Mouse (Mus musculus) kidney, embryonic 16.5 days (tissue): ENCODE measurements around the gene Ptpro. TPM values are rescaled to one million over a fixed set of nuclear protein-coding genes. Genes with fewer than 3 reads are reported as not detected.
A peak's percentile ranks its signal among the peaks of the same experiment; 100 is the strongest.
"Not testable (repeated sequence)": the region's sequence is repeated elsewhere in the genome, so short reads cannot be mapped to it uniquely, and the experiment has no call there.

ENCODE experiments used
- ATAC-seq: fragments of 200-750 bp; cut with Nextera tagmentation; 2 replicates; pipeline ENCODE4 v1.8.0; 2017; ENCODE audit warnings: moderate TSS enrichment; ENCODE audit not compliant: low FRiP score, low TSS enrichment
- H3K27ac ChIP-seq: fragments of 300-500 bp; sonication (generic); 2 replicates; pipeline ENCODE4 v1.5.1; 2014; ENCODE audit warnings: low read length
- H3K27me3 ChIP-seq: fragments of 300-500 bp; sonication (generic); 2 replicates; pipeline ENCODE4 v1.6.1; 2014; ENCODE audit warnings: low read length, control low read depth, mixed read lengths; ENCODE audit not compliant: insufficient read depth
- H3K36me3 ChIP-seq: fragments of 300-500 bp; sonication (generic); 2 replicates; pipeline ENCODE4 v1.6.1; 2014; ENCODE audit warnings: low read length, control low read depth, mixed read lengths; ENCODE audit not compliant: insufficient read depth
- H3K4me1 ChIP-seq: fragments of 300-500 bp; sonication (generic); 2 replicates; pipeline ENCODE4 v1.6.1; 2014; ENCODE audit warnings: low read length, control low read depth, mixed read lengths; ENCODE audit not compliant: insufficient read depth
- H3K4me2 ChIP-seq: fragments of 300-500 bp; sonication (generic); replicated peaks from 2 replicates; pipeline ENCODE4 v1.6.1; 2014; ENCODE audit warnings: low read depth, low read length
- H3K4me3 ChIP-seq: fragments of 300-500 bp; sonication (generic); 2 replicates; pipeline ENCODE4 v1.5.1; 2014; ENCODE audit warnings: mild to moderate bottlenecking, low read length
- H3K9ac ChIP-seq: fragments of 300-500 bp; sonication (generic); replicated peaks from 2 replicates; pipeline ENCODE4 v1.6.1; 2014; ENCODE audit warnings: low read length
- H3K9me3 ChIP-seq: fragments of 300-500 bp; sonication (generic); 2 replicates; pipeline ENCODE4 v1.6.1; 2016; ENCODE audit warnings: low read length, control low read depth
- whole genome bisulfite sequencing: fragments of 180-500 bp; shearing (Covaris S2); extraction: QIAGEN DNeasy Blood & Tissue Kit; methylation state at CpG from one replicate; pipeline ENCODE4 v1.1.7; 2014; 5-methylcytosine and 5-hydroxymethylcytosine counted together
- polyA plus RNA-seq: library from polyadenylated mRNA; unstranded; fragments of >200 nt; fragmentation: Nextera tagmentation; extraction: Ambion mirVana; gene quantifications from 2 replicates; pipeline ENCODE4 v1.2.1, GENCODE M21; 2015

The Ptpro gene
- polyA plus RNA-seq, 1 experiment from 2014 or later = 21.7 TPM

DNA sequence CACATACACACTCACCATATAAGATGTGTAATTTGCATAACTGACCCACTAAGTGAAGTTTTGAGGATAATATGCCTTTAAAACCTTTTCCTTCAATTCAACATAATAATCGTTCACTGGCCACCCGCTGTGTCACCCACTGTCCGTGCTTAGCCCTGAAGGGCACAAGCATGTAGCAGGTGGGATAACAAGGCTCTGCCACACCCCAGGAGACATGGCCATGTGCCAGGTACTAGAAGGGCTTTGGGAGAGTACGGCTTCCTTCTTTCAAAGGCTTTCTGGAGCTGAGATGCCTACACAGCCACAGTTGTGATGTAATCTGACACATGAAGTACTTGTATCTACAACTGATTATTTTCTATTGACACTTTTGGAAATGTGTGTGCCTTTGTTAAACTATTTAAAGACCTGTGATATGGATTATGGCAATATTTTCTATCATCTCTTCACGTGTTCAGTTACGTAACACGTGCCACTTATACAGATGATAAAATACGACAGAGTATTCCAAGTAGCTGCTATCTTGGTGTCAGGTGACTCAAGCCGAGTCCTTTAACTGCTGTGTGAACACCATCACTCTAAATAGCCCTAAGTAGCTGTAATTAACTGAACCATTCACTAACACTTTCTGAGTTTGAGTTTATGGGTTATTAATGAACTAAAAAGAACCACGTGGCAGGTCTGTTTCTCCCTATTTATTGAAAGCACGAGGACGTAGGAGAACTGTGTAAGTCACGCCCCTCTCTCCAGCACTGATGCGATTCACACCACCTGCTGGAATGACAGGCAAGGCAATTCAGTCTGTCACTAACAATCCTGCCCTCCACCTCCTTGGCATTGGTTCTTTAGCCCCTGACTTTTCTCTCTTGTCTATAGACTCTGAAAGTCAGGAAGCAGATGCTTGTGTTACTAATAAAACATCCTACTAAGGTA lies 173.6 kb downstream of the Ptpro start:
- no peak overlapping the region for H3K4me2 ChIP-seq
- H3K4me1 ChIP-seq = 0 out of 2 replicates have a peak, but pooled peaks cover 5% of the 10 kb centered on the region
- H3K9ac ChIP-seq = no peak overlapping the region
- WGBS = 42% methylated on average over 14 of the region's 14 CpGs
- H3K27me3 ChIP-seq = no peaks in the 10 kb centered on the region
- H3K4me3 ChIP-seq = no peak overlapping the region
- no peak for ATAC-seq
- no peaks in the 10 kb centered on the region for H3K36me3 ChIP-seq
- no peak overlapping the region for H3K27ac ChIP-seq
- no peaks in the 10 kb centered on the region for H3K9me3 ChIP-seq

GRCm38 (mm10) chr6:137433521-137434137 lies 181.5 kb downstream of the Ptpro start:
- ATAC-seq = no peak

DNA sequence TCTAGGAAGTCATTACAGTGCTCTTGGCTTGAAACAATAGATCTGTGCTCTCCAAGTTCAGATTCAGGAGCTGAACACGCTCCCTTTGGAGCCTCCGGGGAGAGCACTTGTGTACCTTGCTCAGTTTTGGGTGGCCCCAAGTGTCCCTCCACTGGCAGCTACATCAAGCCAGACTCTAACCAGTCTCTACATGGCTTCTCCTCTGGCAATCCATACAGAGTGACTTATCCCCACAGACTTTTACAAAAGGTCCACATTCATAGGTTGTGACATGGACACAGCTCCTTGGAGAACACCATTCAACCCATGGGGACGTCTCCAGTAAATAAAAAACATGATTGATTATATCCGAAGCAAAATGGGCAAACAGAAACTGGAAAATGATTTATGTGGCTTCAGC lies 185.4 kb downstream of the Ptpro start:
- H3K36me3 ChIP-seq = no peaks in the 10 kb centered on the region
- peak; percentile 58; the same call in 1 of the 2 replicates for ATAC-seq
- no peak overlapping the region for H3K4me3 ChIP-seq
- no peaks in the 10 kb centered on the region for H3K27me3 ChIP-seq
- 45% methylated on average over 4 of the region's 4 CpGs for WGBS
- H3K9me3 ChIP-seq = no peaks in the 10 kb centered on the region
- no peak overlapping the region for H3K27ac ChIP-seq
- H3K4me1 ChIP-seq = 0 out of 2 replicates have a peak, but pooled peaks cover 6% of the 10 kb centered on the region
- H3K4me2 ChIP-seq = 0 out of 2 replicates have a peak overlapping the region, but pooled peaks have one; percentile 6
- no peak overlapping the region for H3K9ac ChIP-seq

More at GRCm38 (mm10) chr6:137433521-137434137, 181.5 kb downstream of the Ptpro start:
- no peaks in the 10 kb centered on the region for H3K9me3 ChIP-seq
- no peak overlapping the region for H3K4me2 ChIP-seq
- no peak overlapping the region for H3K27ac ChIP-seq
- no peaks in the 10 kb centered on the region for H3K36me3 ChIP-seq
- H3K9ac ChIP-seq = no peak overlapping the region
- 0 out of 2 replicates have a peak, but pooled peaks cover 6% of the 10 kb centered on the region for H3K4me1 ChIP-seq
- no peak overlapping the region for H3K4me3 ChIP-seq
- 66% methylated on average over 14 of the region's 14 CpGs for WGBS
- no peaks in the 10 kb centered on the region for H3K27me3 ChIP-seq

GRCm38 (mm10) chr6:137437902-137438580 lies 185.9 kb downstream of the Ptpro start:
- Histone ChIP-seq H3K27ac (no peak overlapping the region), H3K4me1 (0 out of 2 replicates have a peak, but pooled peaks cover 6% of the 10 kb centered on the region), H3K4me2 (0 out of 2 replicates have a peak overlapping the region, but pooled peaks have one; percentile 6), H3K9me3 (no peaks in the 10 kb centered on the region), H3K36me3 (no peaks in the 10 kb centered on the region), H3K4me3 (no peak overlapping the region), H3K9ac (no peak overlapping the region), H3K27me3 (no peaks in the 10 kb centered on the region)
- WGBS = 30% methylated on average over 16 of the region's 16 CpGs
- peak; percentile 73 for ATAC-seq

DNA sequence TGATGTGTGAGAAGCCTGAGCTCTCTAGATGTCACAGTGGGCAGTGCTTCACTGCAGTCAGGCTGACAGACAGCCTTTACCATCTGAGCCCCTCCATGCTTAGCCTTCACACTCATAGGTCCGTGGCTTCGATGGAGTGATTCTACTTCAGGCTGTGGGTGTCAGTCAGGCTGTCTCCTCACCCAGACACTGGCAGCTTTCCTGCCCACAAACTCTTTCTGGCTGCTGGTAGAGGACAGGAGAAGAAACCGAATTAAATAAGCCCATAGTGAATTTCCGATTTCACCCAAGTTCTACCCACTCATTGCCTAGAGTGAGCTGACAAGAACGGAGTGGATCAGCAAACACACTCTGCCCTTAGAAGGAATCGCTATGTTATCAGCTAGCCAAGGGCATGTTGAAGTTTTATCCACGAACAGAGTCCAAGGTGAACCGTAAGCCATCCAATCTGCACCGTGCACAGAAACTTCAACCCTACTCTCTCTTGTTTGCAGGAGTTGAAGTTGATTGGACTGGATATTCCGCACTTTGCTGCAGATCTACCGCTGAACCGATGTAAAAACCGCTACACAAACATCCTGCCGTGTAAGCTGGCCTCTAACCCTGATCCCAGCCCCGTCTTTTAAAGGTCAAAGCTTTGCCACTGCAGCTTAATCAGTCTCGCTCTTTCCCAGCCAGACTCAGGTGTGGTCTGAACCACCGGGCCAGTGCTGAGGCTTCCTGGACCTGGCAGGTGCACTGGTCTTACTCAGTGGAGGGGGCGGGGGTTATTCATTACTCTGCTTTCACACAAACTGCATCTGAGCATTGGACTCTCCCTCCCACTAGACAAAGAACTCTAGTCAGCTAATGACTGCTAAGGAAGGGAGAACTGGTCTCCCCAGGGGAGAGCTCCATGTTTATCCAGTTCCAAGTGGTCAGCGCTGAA lies 188.7 kb downstream of the Ptpro start:
- Histone ChIP-seq H3K27ac (no peak overlapping the region), H3K27me3 (no peaks in the 10 kb centered on the region), H3K4me2 (no peak overlapping the region), H3K4me1 (0 out of 2 replicates have a peak, but pooled peaks cover 6% of the 10 kb centered on the region), H3K9me3 (no peaks in the 10 kb centered on the region), H3K4me3 (no peak overlapping the region), H3K9ac (no peak overlapping the region), H3K36me3 (no peaks in the 10 kb centered on the region)
- 67% methylated on average over 19 of the region's 19 CpGs for WGBS
- ATAC-seq = peak; percentile 58; the same call in 1 of the 2 replicates

DNA sequence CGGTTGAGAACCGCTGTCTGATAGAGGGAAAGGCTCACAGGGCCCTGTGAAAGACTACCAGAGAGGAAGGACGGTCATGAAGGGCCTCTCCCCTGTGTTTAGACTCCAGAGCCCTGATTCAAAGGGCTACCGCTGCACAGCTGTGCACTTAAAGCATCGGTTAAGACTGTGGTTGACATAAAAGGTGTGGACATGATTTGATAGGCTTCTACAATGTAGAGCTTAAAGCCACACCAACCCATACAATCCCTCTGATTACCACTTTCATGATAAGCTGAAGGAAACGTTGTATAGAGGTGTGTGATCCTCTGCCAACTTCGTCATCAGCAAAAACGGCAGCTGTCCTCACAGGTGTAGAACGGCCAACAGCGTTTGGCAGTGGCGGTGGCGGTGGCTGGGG lies 191.0 kb downstream of the Ptpro start:
- 88% methylated on average over 12 of the region's 12 CpGs for WGBS
- Histone ChIP-seq H3K36me3 (no peaks in the 10 kb centered on the region), H3K4me1 (no peaks in the 10 kb centered on the region), H3K9me3 (no peaks in the 10 kb centered on the region), H3K4me3 (no peak overlapping the region), H3K27ac (no peak overlapping the region), H3K4me2 (no peak overlapping the region), H3K27me3 (no peaks in the 10 kb centered on the region), H3K9ac (no peak overlapping the region)
- no peak for ATAC-seq

- WGBS = 79% methylated on average over 6 of the region's 7 CpGs
- not testable (repeated sequence) for ATAC-seq, H3K36me3 ChIP-seq, H3K4me2 ChIP-seq, H3K9ac ChIP-seq, H3K4me1 ChIP-seq, H3K27me3 ChIP-seq, H3K4me3 ChIP-seq, H3K27ac ChIP-seq, H3K9me3 ChIP-seq
Measured at GRCm38 (mm10) chr6:137446116-137446515, 194.0 kb downstream of the Ptpro start.

GRCm38 (mm10) chr6:137455537-137456041 lies 203.5 kb downstream of the Ptpro start:
- 0 out of 2 replicates have a peak overlapping the region, but pooled peaks have one; percentile 14 for H3K9ac ChIP-seq
- 16% methylated on average over 10 of the region's 10 CpGs for WGBS
- H3K36me3 ChIP-seq = no peaks in the 10 kb centered on the region
- H3K27me3 ChIP-seq = no peaks in the 10 kb centered on the region; the same call in 1 of the 2 replicates
- peaks cover 6% of the 10 kb centered on the region for H3K4me1 ChIP-seq
- H3K27ac ChIP-seq = no peak overlapping the region
- peak overlapping the region; percentile 8 for H3K4me2 ChIP-seq
- H3K9me3 ChIP-seq = no peaks in the 10 kb centered on the region
- peak; percentile 89 for ATAC-seq
- no peak overlapping the region for H3K4me3 ChIP-seq
